Mouse (Mus musculus): ENCODE results near the gene Dact2. TPM values are rescaled to one million over a fixed set of nuclear protein-coding genes. Genes with fewer than 3 reads are reported as not detected.

The Dact2 gene
- not detected for total RNA-seq (2023)

DNA sequence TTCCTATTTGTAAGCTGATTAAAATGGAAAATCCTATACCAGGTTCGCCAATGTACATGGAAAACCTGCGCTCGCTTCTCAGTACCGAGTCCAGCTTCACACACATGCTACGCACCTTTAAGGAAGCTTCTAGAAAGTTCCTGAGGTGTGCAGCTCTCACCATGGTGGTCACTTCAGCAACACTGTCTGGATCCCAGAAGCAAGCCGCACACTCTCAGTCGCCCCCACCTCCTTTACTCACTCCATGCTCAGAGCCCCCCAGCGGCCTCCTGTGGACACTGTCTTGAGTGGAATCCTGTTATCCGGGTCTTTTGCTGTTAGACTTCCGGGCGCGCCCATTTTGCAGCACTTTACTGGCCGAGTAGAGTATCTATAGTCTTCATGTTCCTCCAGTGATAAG, at the start of gene Dact2:
Gene Dact2 (minus strand): TSS at position 244 of the 400 bp plus-strand sequence.

Other genes starting within 250 kb of the Dact2 start
- gene Gm7356, start 200.6 kb downstream of the Dact2 start, total RNA-seq (2023): not detected
- not detected for gene Gm7358, start 144.8 kb downstream of the Dact2 start, total RNA-seq (2023)
- not detected for gene Smoc2, start 75.2 kb upstream of the Dact2 start, total RNA-seq (2023)

Data from B cell, adult 67 days (primary cell).